Mouse (Mus musculus): Measurements from ENCODE around the gene Tmem151a. TPM values are rescaled to one million over a fixed set of nuclear protein-coding genes. Genes with fewer than 3 reads are reported as not detected.

Tmem151a gene
- polyA plus RNA-seq (2012; rRNA removed): 84.0 and 102 TPM in 2 replicates

DNA sequence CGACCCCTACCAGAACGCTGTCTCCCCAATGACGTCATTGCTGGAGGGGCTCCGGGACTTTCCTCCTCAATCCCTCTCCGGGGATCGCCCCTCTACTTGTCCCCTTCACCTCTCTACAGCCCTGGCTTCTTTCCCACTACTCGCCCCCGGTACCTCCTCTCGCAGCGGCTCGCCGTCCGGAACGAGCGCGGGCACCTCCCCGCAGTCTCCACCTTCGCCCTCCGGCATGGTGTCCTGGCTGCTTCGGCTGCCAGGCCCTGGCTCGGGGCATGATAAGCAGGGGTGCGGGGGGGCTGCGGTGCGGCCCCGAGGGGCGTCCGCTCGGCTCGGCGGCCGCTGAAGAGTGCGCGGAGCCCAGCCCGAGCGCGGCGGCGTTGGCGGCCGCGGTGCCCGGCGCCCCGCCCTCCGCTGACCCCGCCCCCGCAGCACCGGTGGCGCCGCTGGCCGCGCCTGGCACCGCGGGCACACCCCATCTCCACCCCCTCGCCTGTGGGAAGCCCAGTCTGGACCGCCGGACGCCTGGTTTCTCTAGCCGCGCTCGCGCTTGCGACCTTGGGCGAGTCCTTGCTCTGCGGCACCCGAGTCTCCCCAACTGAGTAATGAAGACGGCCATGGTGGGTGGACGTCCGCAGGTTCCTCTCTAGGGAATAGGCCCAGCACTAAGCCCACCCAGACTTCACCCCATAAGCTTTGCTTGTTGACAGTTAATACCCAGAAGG, at the start of gene Tmem151a:
Tmem151a (minus strand) TSS at position 387 of the 719 bp plus-strand sequence.
- Histone ChIP-seq H3K27ac (ENCODE audit: insufficient read depth, low read length) (peak within 1 kb of the TSS; percentile 98), H3K27me3 (ENCODE audit: control insufficient read depth, insufficient read depth, low read length) (no peaks in the 10 kb centered on the region), H3K4me3 (replicated peaks; ENCODE audit: insufficient read depth, low read depth, low read length) (peak within 1 kb of the TSS; percentile 64), H3K4me1 (ENCODE audit: control insufficient read depth, insufficient read depth, low read length) (peaks cover 10% of the 10 kb centered on the region)
- peak; percentile 80 for DNase-seq
- under 1% methylated on average over 54 of the region's 69 CpGs for WGBS
- TF ChIP-seq CTCF (IDR thresholded peaks at IDR 0.05; ENCODE audit: borderline replicate concordance, insufficient read depth, low read depth, low read length) (no peak), POLR2A (IDR thresholded peaks at IDR 0.05; ENCODE audit: borderline replicate concordance, insufficient read depth, low read length) (peak; percentile 69; the same call in 1 of the 2 replicates)

DNA sequence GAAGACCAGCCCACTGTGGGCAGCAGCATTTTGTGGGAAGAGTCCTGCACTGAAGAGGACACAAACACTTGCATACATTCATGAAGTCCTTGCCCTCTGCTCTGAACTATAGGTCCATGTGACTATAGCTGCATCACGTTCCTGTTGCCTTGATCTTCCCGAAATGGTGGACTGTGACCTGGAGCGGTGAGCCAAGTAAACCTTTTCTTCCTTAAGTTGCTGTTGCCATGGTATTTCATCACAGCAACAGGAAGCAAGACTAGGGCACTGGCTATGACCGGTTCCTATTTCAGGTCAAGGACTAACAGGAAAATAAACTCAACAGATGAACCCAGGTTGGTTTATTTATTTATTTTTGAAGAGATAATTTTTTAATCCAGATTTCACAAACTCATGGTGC, 45.9 kb upstream of the Tmem151a start:
- H3K4me3 ChIP-seq (replicated peaks; ENCODE audit: insufficient read depth, low read depth, low read length): no peak overlapping the region
- H3K4me1 ChIP-seq (ENCODE audit: control insufficient read depth, insufficient read depth, low read length): 0 out of 2 replicates have a peak, but pooled peaks cover 3% of the 10 kb centered on the region
- WGBS: 76% methylated on average over 4 of the region's 4 CpGs
- H3K27ac ChIP-seq (ENCODE audit: insufficient read depth, low read length): no peak overlapping the region
- TF ChIP-seq POLR2A (IDR thresholded peaks at IDR 0.05; ENCODE audit: borderline replicate concordance, insufficient read depth, low read length): no peak
- no peak for TF ChIP-seq CTCF (IDR thresholded peaks at IDR 0.05; ENCODE audit: borderline replicate concordance, insufficient read depth, low read depth, low read length)
- DNase-seq: no peak
- H3K27me3 ChIP-seq (ENCODE audit: control insufficient read depth, insufficient read depth, low read length): no peaks in the 10 kb centered on the region

DNA sequence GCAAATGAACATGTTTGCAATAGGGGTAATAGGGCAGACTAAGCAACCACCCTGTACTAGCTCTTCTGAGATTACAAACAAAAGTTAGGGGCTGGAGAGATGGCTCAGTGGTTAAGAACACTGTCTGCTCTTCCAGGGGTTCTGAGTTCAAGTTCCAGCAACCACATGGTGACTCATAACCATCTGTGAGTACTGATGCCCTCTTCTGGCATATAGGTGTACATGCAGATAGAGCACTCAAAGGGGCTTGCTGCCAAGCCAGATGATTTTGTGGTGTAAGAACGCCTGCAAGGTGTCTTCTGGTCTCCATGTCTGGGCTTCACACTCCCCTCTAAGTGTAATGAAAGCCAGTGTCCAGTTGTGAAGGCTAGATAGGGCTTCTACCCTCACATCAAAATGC, 44.4 kb upstream of the Tmem151a start:
- H3K4me1 ChIP-seq (ENCODE audit: control insufficient read depth, insufficient read depth, low read length): peaks cover 3% of the 10 kb centered on the region; the same call in 1 of the 2 replicates
- 20% methylated on average over 1 of the region's 1 CpGs for WGBS
- TF ChIP-seq POLR2A (IDR thresholded peaks at IDR 0.05; ENCODE audit: borderline replicate concordance, insufficient read depth, low read length): no peak
- TF ChIP-seq CTCF (IDR thresholded peaks at IDR 0.05; ENCODE audit: borderline replicate concordance, insufficient read depth, low read depth, low read length): 0 out of 2 replicates have a peak, but pooled peaks have one; percentile 38

DNA sequence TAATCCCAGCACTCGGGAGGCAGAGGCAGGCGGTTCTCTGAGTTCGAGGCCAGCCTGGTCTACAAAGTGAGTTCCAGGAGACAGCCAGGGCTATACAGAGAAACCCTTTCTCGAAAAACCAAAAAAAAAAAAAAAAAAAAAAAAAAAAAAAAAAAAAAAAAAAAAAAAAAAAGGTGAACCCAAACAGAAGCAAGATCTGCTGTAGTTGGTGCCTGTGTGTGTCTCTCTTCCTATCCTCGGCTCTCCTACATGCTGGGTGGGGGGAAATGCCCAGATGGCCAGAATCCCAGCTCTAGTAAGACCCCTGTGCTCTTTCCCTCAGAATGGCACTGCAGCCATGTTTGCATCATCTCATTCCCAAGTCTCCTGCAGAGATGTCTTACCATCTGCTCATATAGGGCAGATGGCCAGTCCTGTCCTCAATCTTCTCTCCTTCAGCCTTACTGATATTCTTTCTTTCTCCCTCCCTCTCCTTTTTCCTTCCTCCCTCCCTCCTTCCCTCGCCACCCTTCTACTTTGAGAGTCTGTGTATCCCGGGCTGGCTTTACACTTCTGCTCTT, 38.8 kb upstream of the Tmem151a start:
- TF ChIP-seq POLR2A (IDR thresholded peaks at IDR 0.05; ENCODE audit: borderline replicate concordance, insufficient read depth, low read length): no peak
- TF ChIP-seq CTCF (IDR thresholded peaks at IDR 0.05; ENCODE audit: borderline replicate concordance, insufficient read depth, low read depth, low read length): no peak
- Histone ChIP-seq H3K27ac (ENCODE audit: insufficient read depth, low read length) (peak overlapping the region; percentile 88), H3K4me3 (replicated peaks; ENCODE audit: insufficient read depth, low read depth, low read length) (no peak overlapping the region), H3K4me1 (ENCODE audit: control insufficient read depth, insufficient read depth, low read length) (peaks cover 13% of the 10 kb centered on the region; the same call in 1 of the 2 replicates), H3K27me3 (ENCODE audit: control insufficient read depth, insufficient read depth, low read length) (no peaks in the 10 kb centered on the region)
- DNase-seq: peak; percentile 62 to 79
- WGBS: 25% methylated on average over 7 of the region's 7 CpGs

More for the DNA sequence above, 44.4 kb upstream of the Tmem151a start:
- DNase-seq: no peak
- no peak overlapping the region for H3K27ac ChIP-seq (ENCODE audit: insufficient read depth, low read length)
- no peak overlapping the region for H3K4me3 ChIP-seq (replicated peaks; ENCODE audit: insufficient read depth, low read depth, low read length)
- no peaks in the 10 kb centered on the region for H3K27me3 ChIP-seq (ENCODE audit: control insufficient read depth, insufficient read depth, low read length)

DNA sequence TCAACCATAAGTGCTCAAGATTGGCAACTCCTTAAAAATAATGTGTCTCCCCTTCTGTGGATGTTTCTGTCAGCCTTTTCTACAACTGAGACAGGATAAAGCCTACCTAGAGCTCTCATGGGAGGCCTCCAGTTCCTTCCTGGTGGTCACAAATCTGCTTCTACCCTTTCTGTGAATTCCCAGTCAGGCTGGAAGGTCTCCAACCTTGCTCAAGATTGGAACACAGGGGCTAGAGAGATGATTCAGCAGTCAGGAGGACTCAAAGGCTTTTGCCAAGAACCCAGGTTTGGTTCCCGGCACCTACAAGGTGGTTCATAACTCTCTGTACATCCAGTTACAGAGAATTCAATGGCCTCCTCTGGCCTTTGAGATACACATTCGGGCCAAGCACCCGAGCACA, 37.9 kb upstream of the Tmem151a start:
- peak overlapping the region; percentile 23; the same call in 1 of the 2 replicates for H3K27ac ChIP-seq (ENCODE audit: insufficient read depth, low read length)
- H3K4me1 ChIP-seq (ENCODE audit: control insufficient read depth, insufficient read depth, low read length): peaks cover 13% of the 10 kb centered on the region; the same call in 1 of the 2 replicates
- peak in 1 of 2 experiments; percentile 24 for DNase-seq
- WGBS: 63% methylated on average over 3 of the region's 3 CpGs
- no peak overlapping the region for H3K4me3 ChIP-seq (replicated peaks; ENCODE audit: insufficient read depth, low read depth, low read length)
- TF ChIP-seq CTCF (IDR thresholded peaks at IDR 0.05; ENCODE audit: borderline replicate concordance, insufficient read depth, low read depth, low read length) (no peak), POLR2A (IDR thresholded peaks at IDR 0.05; ENCODE audit: borderline replicate concordance, insufficient read depth, low read length) (no peak)
- no peaks in the 10 kb centered on the region for H3K27me3 ChIP-seq (ENCODE audit: control insufficient read depth, insufficient read depth, low read length)

DNA sequence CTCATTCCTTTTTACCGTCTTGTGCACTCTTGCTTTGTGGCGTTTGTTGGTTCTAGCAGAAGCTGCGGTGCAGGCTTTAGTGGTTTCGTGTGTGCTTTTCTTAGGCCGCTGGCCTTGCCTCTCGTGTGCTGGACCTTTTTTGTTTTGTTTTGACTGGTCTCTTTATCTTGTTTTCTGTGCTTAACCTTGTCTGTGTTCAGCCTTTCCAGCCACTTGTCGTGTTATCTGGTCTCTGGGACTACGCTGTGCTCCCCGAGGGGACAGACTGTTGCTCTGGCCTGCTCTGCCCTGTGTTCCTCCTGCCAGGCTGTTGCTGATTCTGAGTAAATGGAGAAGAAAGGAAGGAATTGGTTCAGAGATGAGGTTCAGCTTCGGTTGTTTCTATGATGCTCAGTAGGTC, 37.2 kb upstream of the Tmem151a start:
- DNase-seq: no peak
- 73% methylated on average over 10 of the region's 10 CpGs for WGBS
- peaks cover 13% of the 10 kb centered on the region; the same call in 1 of the 2 replicates for H3K4me1 ChIP-seq (ENCODE audit: control insufficient read depth, insufficient read depth, low read length)
- no peak overlapping the region for H3K4me3 ChIP-seq (replicated peaks; ENCODE audit: insufficient read depth, low read depth, low read length)
- H3K27ac ChIP-seq (ENCODE audit: insufficient read depth, low read length): no peak overlapping the region
- no peaks in the 10 kb centered on the region for H3K27me3 ChIP-seq (ENCODE audit: control insufficient read depth, insufficient read depth, low read length)
- TF ChIP-seq CTCF (IDR thresholded peaks at IDR 0.05; ENCODE audit: borderline replicate concordance, insufficient read depth, low read depth, low read length) (no peak), POLR2A (IDR thresholded peaks at IDR 0.05; ENCODE audit: borderline replicate concordance, insufficient read depth, low read length) (no peak)

DNA sequence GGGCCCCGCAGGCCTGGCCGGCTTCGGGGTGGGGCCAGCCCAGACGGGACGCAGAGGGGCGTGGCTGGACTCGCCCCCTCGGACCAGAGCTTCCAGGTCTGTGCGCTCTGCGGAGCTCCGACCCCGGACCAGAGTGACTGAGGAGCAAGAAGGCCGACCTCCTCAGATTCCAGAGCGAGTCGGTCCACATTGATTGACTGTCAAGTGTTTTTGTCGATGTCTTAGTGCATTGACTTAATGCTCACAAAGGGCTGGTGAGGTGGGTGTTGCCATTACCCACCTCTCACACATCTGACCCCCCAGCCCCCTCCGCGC, 33.0 kb upstream of the Tmem151a start, which contains the start of gene Klc2:
Klc2 (minus strand) TSS at position 177 of the 315 bp plus-strand sequence.
- Histone ChIP-seq H3K27me3 (ENCODE audit: control insufficient read depth, insufficient read depth, low read length) (no peaks in the 10 kb centered on the region), H3K4me3 (replicated peaks; ENCODE audit: insufficient read depth, low read depth, low read length) (peak within 1 kb of the TSS; percentile 89), H3K4me1 (ENCODE audit: control insufficient read depth, insufficient read depth, low read length) (peaks cover 10% of the 10 kb centered on the region), H3K27ac (ENCODE audit: insufficient read depth, low read length) (peak within 1 kb of the TSS; percentile 79)
- WGBS: 0% methylated on average over 18 of the region's 18 CpGs
- no peak for DNase-seq
- no peak for TF ChIP-seq CTCF (IDR thresholded peaks at IDR 0.05; ENCODE audit: borderline replicate concordance, insufficient read depth, low read depth, low read length)
- peak; percentile 47; the same call in 1 of the 2 replicates for TF ChIP-seq POLR2A (IDR thresholded peaks at IDR 0.05; ENCODE audit: borderline replicate concordance, insufficient read depth, low read length)
